Mouse (Mus musculus): ENCODE measurements around the gene Ddt. TPM values are rescaled to one million over a fixed set of nuclear protein-coding genes. Genes with fewer than 3 reads are reported as not detected.

Ddt gene
- polyA plus RNA-seq, 1 experiment from 2014 or later: 30.8 TPM

Other genes with a start within 250 kb of the Ddt start
- 1.2 TPM in 2 replicates for gene Lrrc75b, start 213.1 kb downstream of the Ddt start, polyA plus RNA-seq (2015; fragmentation: Nextera tagmentation; extraction: Ambion mirVana)
- gene Ggt1, start 211.8 kb downstream of the Ddt start, polyA plus RNA-seq (2015; fragmentation: Nextera tagmentation; extraction: Ambion mirVana): 0.52 and 0.76 TPM in 2 replicates
- gene Ggt5, start 184.1 kb downstream of the Ddt start, polyA plus RNA-seq (2015; fragmentation: Nextera tagmentation; extraction: Ambion mirVana): 7.1 TPM in 2 replicates
- gene Susd2, start 129.4 kb downstream of the Ddt start, polyA plus RNA-seq (2015; fragmentation: Nextera tagmentation; extraction: Ambion mirVana): 8.2 TPM in 2 replicates
- gene Cabin1, start 9.1 kb downstream of the Ddt start, polyA plus RNA-seq (2015; fragmentation: Nextera tagmentation; extraction: Ambion mirVana): 21.5 and 24.3 TPM in 2 replicates
- not detected in 2 replicates for gene Gm20441, start 7.5 kb upstream of the Ddt start, polyA plus RNA-seq (2015; fragmentation: Nextera tagmentation; extraction: Ambion mirVana)
- 3.2 and 4.1 TPM in 2 replicates for gene Gstt3, start 8.0 kb upstream of the Ddt start, polyA plus RNA-seq (2015; fragmentation: Nextera tagmentation; extraction: Ambion mirVana)
- gene Gstt1, start 25.2 kb upstream of the Ddt start, polyA plus RNA-seq (2015; fragmentation: Nextera tagmentation; extraction: Ambion mirVana): 5.3 and 7.1 TPM in 2 replicates
- gene Gstt4, start 49.1 kb upstream of the Ddt start, polyA plus RNA-seq (2015; fragmentation: Nextera tagmentation; extraction: Ambion mirVana): not detected in 2 replicates
- 9.5 and 13.0 TPM in 2 replicates for gene Gstt2, start 64.0 kb upstream of the Ddt start, polyA plus RNA-seq (2015; fragmentation: Nextera tagmentation; extraction: Ambion mirVana)
- gene Mif, start 86.8 kb upstream of the Ddt start, polyA plus RNA-seq (2015; fragmentation: Nextera tagmentation; extraction: Ambion mirVana): 2,411 and 2,681 TPM in 2 replicates
- gene Derl3, start 120.0 kb upstream of the Ddt start, polyA plus RNA-seq (2015; fragmentation: Nextera tagmentation; extraction: Ambion mirVana): 2.4 TPM in 2 replicates
- gene Smarcb1, start 148.2 kb upstream of the Ddt start, polyA plus RNA-seq (2015; fragmentation: Nextera tagmentation; extraction: Ambion mirVana): 118 and 125 TPM in 2 replicates
- 463 and 524 TPM in 2 replicates for gene Chchd10, start 159.7 kb upstream of the Ddt start, polyA plus RNA-seq (2015; fragmentation: Nextera tagmentation; extraction: Ambion mirVana)
- gene Mmp11, start 163.1 kb upstream of the Ddt start, polyA plus RNA-seq (2015; fragmentation: Nextera tagmentation; extraction: Ambion mirVana): 28.6 and 30.7 TPM in 2 replicates
- gene Gm867, start 167.3 kb upstream of the Ddt start, polyA plus RNA-seq (2015; fragmentation: Nextera tagmentation; extraction: Ambion mirVana): 0.99 and 1.8 TPM in 2 replicates
- 0.25 and 0.41 TPM in 2 replicates for gene Vpreb3, start 169.6 kb upstream of the Ddt start, polyA plus RNA-seq (2015; fragmentation: Nextera tagmentation; extraction: Ambion mirVana)
- not detected in 2 replicates for gene Gm5134, start 181.1 kb upstream of the Ddt start, polyA plus RNA-seq (2015; fragmentation: Nextera tagmentation; extraction: Ambion mirVana)

All from heart, embryonic 13.5 days (tissue).